ENCODE assay signal across 9 mouse cellular contexts in the genomic region with DNA sequence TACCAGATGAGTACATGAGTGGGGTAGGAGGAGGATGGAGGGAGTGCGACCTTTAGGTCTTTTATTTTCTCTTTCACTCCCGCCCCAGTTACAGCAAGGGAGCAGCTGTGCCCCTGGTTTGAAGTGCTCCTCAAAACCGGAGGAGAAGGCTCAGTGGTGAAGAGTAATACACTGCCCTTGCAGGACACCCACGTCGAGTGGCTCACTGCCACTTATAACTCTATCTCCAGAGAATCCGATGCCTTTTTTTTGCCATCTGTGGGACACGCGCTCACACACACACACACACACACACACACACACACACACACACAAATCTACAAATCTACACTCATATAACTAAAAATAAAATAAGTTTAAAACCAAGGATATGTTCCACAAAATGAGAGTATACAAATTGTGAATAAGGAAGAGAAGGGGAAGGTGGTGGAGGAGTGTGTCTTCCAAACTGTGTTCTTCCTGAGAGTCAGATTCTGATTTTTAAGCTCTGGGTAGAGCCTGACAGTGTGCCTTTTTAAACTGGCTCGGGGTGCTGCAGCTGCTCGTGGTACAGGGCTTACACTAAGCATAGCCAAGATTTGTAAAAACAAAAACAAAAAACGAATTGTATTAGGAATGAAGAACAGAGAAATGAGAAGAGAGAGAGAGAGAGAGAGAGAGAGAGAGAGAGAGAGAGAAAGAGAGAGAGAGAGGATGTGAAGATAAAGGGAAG. TPM values are rescaled to one million over a fixed set of nuclear protein-coding genes. Genes with fewer than 3 reads are reported as not detected.
DNase-seq lines count a peak whose midpoint lies in the region; ATAC-seq and TF ChIP-seq lines count a peak whose summit lies in the region.
"Had no signal": no experiment of that assay in that cellular context is flagged by ENCODE, and none has a peak within 500 bp of the region (broad histone marks: within the 10 kb centered on the region; RNA-seq: fewer than 3 reads in every experiment).

No protein-coding gene starts in this region.

- H3K9me3 ChIP-seq in heart, embryonic 12.5 days (replicated peaks) = no peaks in the 10 kb centered on the region
- H3K9me3 ChIP-seq in ES-Bruce4 (replicated peaks; ENCODE audit: control insufficient read depth, insufficient read depth, low read length, poor library complexity, severe bottlenecking) = no peaks in the 10 kb centered on the region
- no peaks in the 10 kb centered on the region for H3K9me3 ChIP-seq in hindbrain, embryonic 14.5 days (ENCODE audit: control insufficient read depth, low read length)
- no peaks in the 10 kb centered on the region for H3K9me3 ChIP-seq in midbrain, embryonic 11.5 days (ENCODE audit: control insufficient read depth, low read length)
- H3K9me3 ChIP-seq: G1E had no signal

- no peak overlapping the region for H3K9ac ChIP-seq in heart, embryonic 12.5 days
- H3K9ac ChIP-seq in ES-Bruce4 (ENCODE audit: low read depth, poor library complexity, severe bottlenecking) = peak overlapping the region; percentile 34; the same call in 1 of the 2 replicates
- 0 out of 2 replicates have a peak overlapping the region, but pooled peaks have one; percentile 1 for H3K9ac ChIP-seq in hindbrain, embryonic 14.5 days
- H3K9ac ChIP-seq in midbrain, embryonic 11.5 days (ENCODE audit: low read length) = no peak overlapping the region

- no peak for ATAC-seq in heart, embryonic 12.5 days (ENCODE audit: insufficient number of reproducible peaks, low FRiP score)
- ATAC-seq in hindbrain, embryonic 14.5 days (ENCODE audit: low FRiP score) = no peak
- ATAC-seq in midbrain, embryonic 11.5 days (ENCODE audit: low FRiP score) = no peak

- no peak overlapping the region for H3K4me3 ChIP-seq in heart, embryonic 12.5 days
- peak overlapping the region; percentile 55; the same call in 1 of the 2 replicates for H3K4me3 ChIP-seq in ES-Bruce4 (ENCODE audit: low read depth, low read length)
- no peak overlapping the region; the same call in 1 of the 2 replicates for H3K4me3 ChIP-seq in hindbrain, embryonic 14.5 days (replicated peaks; ENCODE audit: low read length)
- H3K4me3 ChIP-seq in midbrain, embryonic 11.5 days (ENCODE audit: low read depth, low read length) = no peak overlapping the region

- H3K4me2 ChIP-seq in heart, embryonic 12.5 days = peak overlapping the region; percentile 77; the same call in 1 of the 2 replicates
- H3K4me2 ChIP-seq in hindbrain, embryonic 14.5 days (replicated peaks) = peak overlapping the region; percentile 83; the same call in 1 of the 2 replicates
- no peak overlapping the region for H3K4me2 ChIP-seq in midbrain, embryonic 11.5 days

- TF ChIP-seq EP300 in ES-Bruce4 (IDR thresholded peaks at IDR 0.05; ENCODE audit: insufficient read depth, low read depth, low read length) = no peak

- H3K27ac ChIP-seq in heart, embryonic 12.5 days (ENCODE audit: poor library complexity, severe bottlenecking) = no peak overlapping the region
- no peak overlapping the region for H3K27ac ChIP-seq in ES-Bruce4 (ENCODE audit: insufficient read depth, low read length)
- H3K27ac ChIP-seq in hindbrain, embryonic 14.5 days = no peak overlapping the region
- no peak overlapping the region for H3K27ac ChIP-seq in midbrain, embryonic 11.5 days (ENCODE audit: low read depth, low read length)

- peaks cover 7% of the 10 kb centered on the region for H3K36me3 ChIP-seq in heart, embryonic 12.5 days
- peaks cover 9% of the 10 kb centered on the region for H3K36me3 ChIP-seq in ES-Bruce4 (ENCODE audit: control insufficient read depth, insufficient read depth, low read length, poor library complexity, severe bottlenecking)
- H3K36me3 ChIP-seq in hindbrain, embryonic 14.5 days (replicated peaks; ENCODE audit: control insufficient read depth, insufficient read depth) = no peaks in the 10 kb centered on the region
- no peaks in the 10 kb centered on the region; the same call in 1 of the 2 replicates for H3K36me3 ChIP-seq in midbrain, embryonic 11.5 days (ENCODE audit: control insufficient read depth, insufficient read depth, low read length)

- no peak for TF ChIP-seq CTCF in ES-Bruce4 (IDR thresholded peaks at IDR 0.05; ENCODE audit: low read depth, low read length)

- peaks cover 32% of the 10 kb centered on the region for H3K4me1 ChIP-seq in heart, embryonic 12.5 days (replicated peaks)
- no peaks in the 10 kb centered on the region for H3K4me1 ChIP-seq in ES-Bruce4 (ENCODE audit: control insufficient read depth, insufficient read depth, low read length)
- peaks cover 14% of the 10 kb centered on the region for H3K4me1 ChIP-seq in hindbrain, embryonic 14.5 days (replicated peaks; ENCODE audit: control insufficient read depth, insufficient read depth, low read length)
- peaks cover 10% of the 10 kb centered on the region; the same call in 1 of the 2 replicates for H3K4me1 ChIP-seq in midbrain, embryonic 11.5 days (ENCODE audit: control insufficient read depth, insufficient read depth, low read length)

- no peaks in the 10 kb centered on the region for H3K27me3 ChIP-seq in heart, embryonic 12.5 days (replicated peaks)
- no peaks in the 10 kb centered on the region; the same call in 1 of the 2 replicates for H3K27me3 ChIP-seq in ES-Bruce4 (ENCODE audit: control insufficient read depth, insufficient read depth, low read length, poor library complexity, severe bottlenecking)
- no peaks in the 10 kb centered on the region for H3K27me3 ChIP-seq in hindbrain, embryonic 14.5 days (ENCODE audit: control insufficient read depth, insufficient read depth, low read length)
- H3K27me3 ChIP-seq in midbrain, embryonic 11.5 days (ENCODE audit: control insufficient read depth, insufficient read depth, low read length) = no peaks in the 10 kb centered on the region

- WGBS in heart, embryonic 12.5 days = 79% methylated on average over 11 of the region's 11 CpGs
- WGBS in hindbrain, embryonic 14.5 days = 94% methylated on average over 11 of the region's 11 CpGs
- WGBS in midbrain, embryonic 11.5 days = 85% methylated on average over 11 of the region's 11 CpGs

- no peak for DNase-seq in heart, adult 18-20 months
- no peak for DNase-seq in hindbrain, embryonic 14.5 days (ENCODE audit: low spot score)
- peak; percentile 79 for DNase-seq in midbrain, embryonic 11.5 days (ENCODE audit: low spot score, missing footprints)
- DNase-seq in cerebellum, adult 8-10 months = no peak
- no peak for DNase-seq in cerebellum, adult 11-12 months
- DNase-seq in layer of hippocampus, postnatal 10 days (ENCODE audit: low spot score in 2 of 2) = no peak

- no peak for TF ChIP-seq POLR2A in ES-Bruce4 (IDR thresholded peaks at IDR 0.05; ENCODE audit: insufficient read depth, low read length)

RNA-seq across cellular contexts. Expression of gene Hpf1, which starts 0.9 kb away (rescaled TPM):
- 75.3 and 75.4 TPM in 2 replicates for polyA plus RNA-seq in heart, embryonic 12.5 days (2016; fragmentation: Nextera tagmentation; extraction: Ambion mirVana)
- total RNA-seq in heart, adult 18-20 months (2021) = 10 to 100 TPM; 15.8 to 16.6 TPM
- 96.8 and 108 TPM in 2 replicates for polyA plus RNA-seq in ES-Bruce4 (2011; ENCODE audit: insufficient read depth, insufficient read length, low read depth, missing spikeins)
- polyA plus RNA-seq in hindbrain, embryonic 14.5 days (2014; fragmentation: Nextera tagmentation; extraction: Ambion mirVana) = 91.6 and 96.3 TPM in 2 replicates
- polyA plus RNA-seq in midbrain, embryonic 11.5 days (2014; fragmentation: Nextera tagmentation; extraction: Ambion mirVana) = 138 and 147 TPM in 2 replicates
- 10 to 100 TPM; 47.1 to 52.0 TPM for total RNA-seq in layer of hippocampus, postnatal 10 days (2021)

Comparison
In these comparisons a context has a peak if more than half of its experiments do, and no peak if none do; other contexts are left out.
1. H3K9ac ChIP-seq: peak in ES-Bruce4 (single experiment) and hindbrain, embryonic 14.5 days (single experiment); none in heart, embryonic 12.5 days (single experiment) and midbrain, embryonic 11.5 days (single experiment).